In the genomic region with DNA sequence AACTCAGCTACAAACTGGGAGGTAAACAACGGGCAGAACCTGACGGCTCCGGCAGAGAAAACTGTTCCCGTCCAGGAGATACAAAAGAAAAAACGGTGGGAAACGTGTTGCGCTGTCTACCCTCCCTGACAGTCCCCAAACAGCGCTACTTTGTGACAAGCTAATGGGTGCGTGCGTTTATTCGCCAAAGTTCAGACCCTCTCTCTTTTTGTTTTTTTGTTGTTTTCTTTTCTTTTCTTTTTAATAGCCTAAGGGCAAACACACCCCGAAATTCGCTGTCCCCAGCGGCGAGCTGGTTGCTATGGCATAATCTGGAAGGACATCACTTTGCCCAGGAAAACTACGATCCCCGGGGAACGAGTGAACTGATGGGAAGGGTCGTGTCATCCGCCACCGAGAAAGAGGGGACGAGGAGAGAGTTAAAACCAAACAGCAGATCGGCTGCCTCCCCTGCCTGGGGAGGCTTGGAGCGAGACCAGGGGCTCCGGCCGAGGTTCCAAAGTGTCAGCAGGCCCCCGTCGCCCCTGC, we compare ENCODE assay signal across 8 mouse cellular contexts. TPM values are rescaled to one million over a fixed set of nuclear protein-coding genes. Genes with fewer than 3 reads are reported as not detected.
DNase-seq lines count a peak whose midpoint lies in the region; ATAC-seq and TF ChIP-seq lines count a peak whose summit lies in the region.

No protein-coding gene starts in this region.

- intact Hi-C loops in heart, postnatal 25 days (cut with DNase I), result loop anchor here (5.0 kb wide), 1 partner anchor 88 kb away; no protein-coding TSS in a partner anchor

- H3K79me2 ChIP-seq in macrophage (ENCODE audit: inconsistent target), result peaks cover 52% of the 10 kb centered on the region

- in situ Hi-C loops in ES-E14 (cut with MboI; ENCODE audit: low sequenced_read_pairs in 2 of 2, unreplicated experiment in 2 of 2), result no loop called here

- H3K4me1 ChIP-seq in heart, embryonic 14.5 days (ENCODE audit: control insufficient read depth in 2 of 2, insufficient read depth in 2 of 2, low read length in 2 of 2), result peaks cover 5 to 29% of the 10 kb centered on the region in 2 experiments
- H3K4me1 ChIP-seq in ES-E14 (ENCODE audit: control insufficient read depth in 2 of 2, insufficient read depth in 2 of 2, low read length in 2 of 2, poor library complexity in 1 of 2), result peaks cover 0 to 5% of the 10 kb centered on the region in 2 experiments; a peak in 2 of 4 replicates
- peaks cover 27% of the 10 kb centered on the region for H3K4me1 ChIP-seq in forebrain, embryonic 15.5 days

- DNase-seq in heart, postnatal 25 days (ENCODE audit: low spot score), result no peak
- DNase-seq in ES-E14 (ENCODE audit: low read depth, low spot score), result no peak
- no peak for DNase-seq in urinary bladder, postnatal 10 days (ENCODE audit: low spot score)
- DNase-seq in urinary bladder, postnatal 14 days (ENCODE audit: low spot score), result no peak
- DNase-seq in adrenal gland, postnatal 14 days, result no peak

- WGBS in heart, embryonic 14.5 days, result under 1% methylated on average over 27 of the region's 28 CpGs
- WGBS in forebrain, embryonic 15.5 days, result 0% methylated on average over 28 of the region's 28 CpGs
- WGBS in macrophage (ENCODE audit: missing documents), result 2% methylated on average over 28 of the region's 28 CpGs

- H3K27ac ChIP-seq in heart, embryonic 14.5 days (replicated peaks in 1 of 2; ENCODE audit: control insufficient read depth in 1 of 2, insufficient read depth in 1 of 2, low read depth in 2 of 2, low read length in 2 of 2), result peak overlapping the region; percentile 93 to 99
- H3K27ac ChIP-seq in ES-E14 (ENCODE audit: insufficient read depth, low read depth, low read length, poor library complexity, severe bottlenecking) (0 out of 2 replicates have a peak overlapping the region, but pooled peaks have one; percentile 11), macrophage (no peak overlapping the region)
- peak overlapping the region; percentile 98 for H3K27ac ChIP-seq in forebrain, embryonic 15.5 days (replicated peaks)

- H3K36me3 ChIP-seq in heart, embryonic 14.5 days (ENCODE audit: control insufficient read depth, insufficient read depth, low read length), result no peaks in the 10 kb centered on the region
- H3K36me3 ChIP-seq in ES-E14 (ENCODE audit: control insufficient read depth, insufficient read depth, low read length, poor library complexity, severe bottlenecking) (peaks cover 2% of the 10 kb centered on the region; the same call in 1 of the 2 replicates), macrophage (ENCODE audit: inconsistent target) (no peaks in the 10 kb centered on the region)
- H3K36me3 ChIP-seq in forebrain, embryonic 15.5 days, result no peaks in the 10 kb centered on the region

- peak overlapping the region; percentile 99 for H3K9ac ChIP-seq in heart, embryonic 14.5 days (ENCODE audit: low read length)
- H3K9ac ChIP-seq in ES-E14 (ENCODE audit: insufficient read depth, low read depth, low read length, poor library complexity, severe bottlenecking), result peak overlapping the region; percentile 97
- H3K9ac ChIP-seq in forebrain, embryonic 15.5 days (replicated peaks), result peak overlapping the region; percentile 96

- peak overlapping the region; percentile 76 to 96 for H3K4me3 ChIP-seq in heart, embryonic 14.5 days (ENCODE audit: control insufficient read depth in 1 of 2, insufficient read depth in 1 of 2, low read depth in 1 of 2, low read length in 2 of 2)
- H3K4me3 ChIP-seq in ES-E14 (ENCODE audit: insufficient read depth in 1 of 2, low read depth in 1 of 2, low read length in 2 of 2, poor library complexity in 1 of 2, severe bottlenecking in 1 of 2), result peak overlapping the region; percentile 89 to 95
- peak overlapping the region; percentile 73 for H3K4me3 ChIP-seq in forebrain, embryonic 15.5 days
- H3K4me3 ChIP-seq in macrophage (ENCODE audit: inconsistent target), result peak overlapping the region; percentile 71

- no peaks in the 10 kb centered on the region for H3K9me3 ChIP-seq in heart, embryonic 14.5 days (ENCODE audit: control insufficient read depth, low read length)
- H3K9me3 ChIP-seq in ES-E14 (ENCODE audit: control insufficient read depth, insufficient read depth, low read depth, low read length), result no peaks in the 10 kb centered on the region; the same call in 1 of the 2 replicates
- H3K9me3 ChIP-seq in forebrain, embryonic 15.5 days, result no peaks in the 10 kb centered on the region

- H3K27me3 ChIP-seq in heart, embryonic 14.5 days (ENCODE audit: control insufficient read depth, insufficient read depth, low read length), result no peaks in the 10 kb centered on the region
- no peaks in the 10 kb centered on the region for H3K27me3 ChIP-seq in forebrain, embryonic 15.5 days

- ATAC-seq in heart, embryonic 14.5 days (ENCODE audit: insufficient number of reproducible peaks, insufficient read depth, low FRiP score, low read depth), result no peak
- no peak for ATAC-seq in forebrain, embryonic 15.5 days (replicated peaks)

- H3K4me2 ChIP-seq in heart, embryonic 14.5 days (ENCODE audit: low read length), result peak overlapping the region; percentile 97
- H3K4me2 ChIP-seq in forebrain, embryonic 15.5 days (replicated peaks), result peak overlapping the region; percentile 86

TF ChIP-seq in ES-E14, 5 proteins besides CTCF, POLR2A, EP300 and RAD21:
- TF ChIP-seq ZNF384 (IDR thresholded peaks at IDR 0.05; ENCODE audit: low read depth, low read length) (peak; percentile 16; the same call in 1 of the 2 replicates), MAFK (IDR thresholded peaks at IDR 0.05; ENCODE audit: insufficient read depth, low read depth, low read length) (no peak)

RNA-seq across cellular contexts. Expression of a gene that starts 0.8 kb away (rescaled TPM):
- 18.7 and 23.4 TPM in 2 replicates for polyA plus RNA-seq in heart, embryonic 14.5 days (2014; fragmentation: Nextera tagmentation; extraction: Ambion mirVana)
- total RNA-seq in heart, postnatal 25 days (2021), result 10 to 100 TPM; 24.8 to 27.7 TPM
- 26.2 and 33.1 TPM in 2 replicates for total RNA-seq in ES-E14 (2012; rRNA removed)
- polyA plus RNA-seq in forebrain, embryonic 15.5 days (2015; fragmentation: Nextera tagmentation; extraction: Ambion mirVana), result 52.0 and 55.5 TPM in 2 replicates
- 100 to 1,000 TPM in 4 of 26 experiments, 10 to 100 TPM in 22; 45.1 to 112 (median 85.8) TPM for total RNA-seq in macrophage (2018; cell fraction: chromatin; rRNA removed)
- 10 to 100 TPM in 15 of 26 experiments, 1 to 10 TPM in 11; 6.0 to 14.8 (median 10.5) TPM for total RNA-seq in macrophage (2018; cell fraction: cytosol; rRNA removed)
- total RNA-seq in macrophage (2018; cell fraction: nucleus; rRNA removed), result 10 to 100 TPM; 21.3 to 80.1 (median 44.7) TPM
- polyA plus RNA-seq in macrophage (2018), result 8.6 to 11.9 TPM (median 11.5 TPM) in 3 replicates
- 33.6 and 37.1 TPM in 2 replicates for total RNA-seq in adrenal gland, postnatal 14 days (2021)
